Mouse (Mus musculus) MEL (cell line): ENCODE measurements around the gene Stxbp1. TPM values are rescaled to one million over a fixed set of nuclear protein-coding genes. Genes with fewer than 3 reads are reported as not detected.

Experiments used
- DNase-seq: peaks from one replicate; pipeline ENCODE4 v3.0.0; 2011; ENCODE audit warnings: low read depth, low spot score
- H3K27ac ChIP-seq: 2 replicates; pipeline ENCODE4 v1.5.1; 2012; ENCODE audit warnings: low read depth, mild to moderate bottlenecking, control low read depth, low read length, moderate library complexity; ENCODE audit not compliant: control insufficient read depth
- H3K27me3 ChIP-seq, 2 experiments: fragments of 150-350 bp in 1 of 2; sonication (generic) in 1 of 2; 2 replicates each; pipeline ENCODE4 v1.6.1; 2012; ENCODE audit warnings: low read length in 2 of 2, mild to moderate bottlenecking in 2 of 2, improper control_type of control experiment in 1 of 2, moderate library complexity in 1 of 2; ENCODE audit not compliant: insufficient read depth in 2 of 2, control insufficient read depth in 1 of 2
- H3K36me3 ChIP-seq, 2 experiments: 2 replicates each; pipeline ENCODE4 v1.6.1; 2012 to 2014; ENCODE audit warnings: low read length in 2 of 2, improper control_type of control experiment in 1 of 2, inconsistent platforms in 1 of 2, mild to moderate bottlenecking in 1 of 2; ENCODE audit not compliant: insufficient read depth in 2 of 2, control insufficient read depth in 1 of 2
- H3K4me1 ChIP-seq, 2 experiments: fragments of 150-350 bp in 1 of 2; sonication (generic) in 1 of 2; 2 replicates each; pipeline ENCODE4 v1.6.1; 2012; ENCODE audit warnings: low read length in 2 of 2, improper control_type of control experiment in 1 of 2, mild to moderate bottlenecking in 1 of 2; ENCODE audit not compliant: insufficient read depth in 2 of 2, control insufficient read depth in 1 of 2
- H3K4me3 ChIP-seq, 2 experiments: fragments of 150-350 bp in 1 of 2; sonication (generic) in 1 of 2; 2 replicates each; pipeline ENCODE4 v1.5.1; 2012; ENCODE audit warnings: low read depth in 2 of 2, low read length in 2 of 2, mild to moderate bottlenecking in 2 of 2, moderate library complexity in 2 of 2, control low read depth in 1 of 2, improper control_type of control experiment in 1 of 2; ENCODE audit not compliant: control insufficient read depth in 1 of 2, insufficient read depth in 1 of 2
- H3K79me2 ChIP-seq: 2 replicates; pipeline ENCODE4 v1.6.1; 2012; ENCODE audit warnings: mild to moderate bottlenecking, low read length, moderate library complexity; ENCODE audit not compliant: control insufficient read depth, poor library complexity, insufficient read depth
- H3K9ac ChIP-seq: 2 replicates; pipeline ENCODE4 v1.6.1; 2012; ENCODE audit warnings: low read depth, mild to moderate bottlenecking, control low read depth, low read length, moderate library complexity; ENCODE audit not compliant: control insufficient read depth, poor library complexity, severe bottlenecking
- H3K9me3 ChIP-seq: fragments of 150-350 bp; sonication (generic); replicated peaks from 2 replicates; pipeline ENCODE4 v1.6.1; 2012; ENCODE audit warnings: mild to moderate bottlenecking, low read length, improper control_type of control experiment, moderate library complexity; ENCODE audit not compliant: insufficient read depth
- BHLHE40 ChIP-seq: IDR thresholded peaks from 2 replicates; pipeline ENCODE4 v1.6.1; 2012; ENCODE audit warnings: low read depth, mild to moderate bottlenecking, inconsistent platforms, low read length, improper control_type of control experiment, borderline replicate concordance
- ELF1 ChIP-seq: IDR thresholded peaks from 2 replicates; pipeline ENCODE4 v1.6.1; 2014; ENCODE audit warnings: low read depth, mild to moderate bottlenecking, inconsistent platforms, low read length, improper control_type of control experiment, moderate library complexity
- EP300 ChIP-seq, 2 experiments: IDR thresholded peaks; 2 replicates each; pipeline ENCODE4 v1.6.1; 2011; ENCODE audit warnings: improper control_type of control experiment in 2 of 2, low read length in 2 of 2, low read depth in 1 of 2, mild to moderate bottlenecking in 1 of 2
- ETS1 ChIP-seq: IDR thresholded peaks from 2 replicates; pipeline ENCODE4 v1.6.1; 2012; ENCODE audit warnings: low read depth, mild to moderate bottlenecking, inconsistent platforms, low read length, improper control_type of control experiment, moderate library complexity
- GABPA ChIP-seq: IDR thresholded peaks from 2 replicates; pipeline ENCODE4 v1.6.1; 2012; ENCODE audit warnings: low read depth, mild to moderate bottlenecking, inconsistent platforms, low read length, improper control_type of control experiment, moderate library complexity
- GATA1 ChIP-seq: IDR thresholded peaks from 2 replicates; pipeline ENCODE4 v1.6.1; 2011; ENCODE audit warnings: low read depth, low read length, improper control_type of control experiment
- HCFC1 ChIP-seq: IDR thresholded peaks from 2 replicates; pipeline ENCODE4 v1.6.1; 2012; ENCODE audit warnings: low read depth, mild to moderate bottlenecking, inconsistent platforms, low read length, improper control_type of control experiment, moderate library complexity
- MAFK ChIP-seq: IDR thresholded peaks from 2 replicates; pipeline ENCODE4 v1.6.1; 2011; ENCODE audit warnings: low read depth, mild to moderate bottlenecking, low read length, improper control_type of control experiment, borderline replicate concordance
- MEF2A ChIP-seq: IDR thresholded peaks from 2 replicates; pipeline ENCODE4 v1.6.1; 2014; ENCODE audit warnings: low read depth, mild to moderate bottlenecking, inconsistent platforms, low read length, improper control_type of control experiment; ENCODE audit not compliant: poor library complexity, insufficient replicate concordance, severe bottlenecking; ENCODE audit errors: extremely low read depth
- MXI1 ChIP-seq: IDR thresholded peaks from 2 replicates; pipeline ENCODE4 v1.6.1; 2011; ENCODE audit warnings: mild to moderate bottlenecking, low read depth, low read length, improper control_type of control experiment
- NRF1 ChIP-seq: IDR thresholded peaks from 2 replicates; pipeline ENCODE4 v1.6.1; 2014; ENCODE audit warnings: low read depth, mild to moderate bottlenecking, inconsistent platforms, low read length, improper control_type of control experiment, moderate library complexity; ENCODE audit not compliant: poor library complexity, insufficient read depth, severe bottlenecking
- POLR2AphosphoS5 ChIP-seq: IDR thresholded peaks from 2 replicates; pipeline ENCODE4 v1.6.1; 2012; ENCODE audit warnings: low read depth, borderline replicate concordance, mild to moderate bottlenecking, inconsistent platforms, low read length, moderate library complexity, mixed read lengths
- SIN3A ChIP-seq: IDR thresholded peaks from 2 replicates; pipeline ENCODE4 v1.6.1; 2012; ENCODE audit warnings: low read length, improper control_type of control experiment, inconsistent platforms
- SMC3 ChIP-seq: IDR thresholded peaks from 2 replicates; pipeline ENCODE4 v1.6.1; 2011; ENCODE audit warnings: low read depth, low read length, improper control_type of control experiment
- TBP ChIP-seq: IDR thresholded peaks from 2 replicates; pipeline ENCODE4 v1.8.0; 2011; ENCODE audit warnings: low read depth, low read length, improper control_type of control experiment
- ZC3H11A ChIP-seq: IDR thresholded peaks from 2 replicates; pipeline ENCODE4 v1.6.1; 2012; ENCODE audit warnings: low read depth, mild to moderate bottlenecking, inconsistent platforms, low read length, improper control_type of control experiment
- ZKSCAN1 ChIP-seq: IDR thresholded peaks from 2 replicates; pipeline ENCODE4 v1.6.1; 2012; ENCODE audit warnings: low read depth, mild to moderate bottlenecking, inconsistent platforms, low read length, improper control_type of control experiment, moderate library complexity
- polyA plus RNA-seq, 2 experiments: library from polyadenylated mRNA; stranded (reverse) in 1 of 2; unstranded in 1 of 2; fragments of >175 nt in 1 of 2; fragments of >200 nt in 1 of 2; gene quantifications; 2 replicates each; pipeline versions ENCODE4 v1.2.1 to v1.2.4; 2012; ENCODE audit warnings: low replicate concordance in 2 of 2, low read depth in 1 of 2; ENCODE audit not compliant: insufficient read length in 2 of 2, insufficient read depth in 1 of 2, missing spikeins in 1 of 2
- total RNA-seq: library from RNA; depleted of rRNA; stranded (reverse); fragments of 300-350 nt; gene quantifications from 2 replicates; pipeline ENCODE4 v1.2.3, GENCODE M21; 2012

Stxbp1 gene
- total and polyA plus RNA-seq, 3 experiments, result 7.1 to 33.2 TPM; not detected in 1

DNA sequence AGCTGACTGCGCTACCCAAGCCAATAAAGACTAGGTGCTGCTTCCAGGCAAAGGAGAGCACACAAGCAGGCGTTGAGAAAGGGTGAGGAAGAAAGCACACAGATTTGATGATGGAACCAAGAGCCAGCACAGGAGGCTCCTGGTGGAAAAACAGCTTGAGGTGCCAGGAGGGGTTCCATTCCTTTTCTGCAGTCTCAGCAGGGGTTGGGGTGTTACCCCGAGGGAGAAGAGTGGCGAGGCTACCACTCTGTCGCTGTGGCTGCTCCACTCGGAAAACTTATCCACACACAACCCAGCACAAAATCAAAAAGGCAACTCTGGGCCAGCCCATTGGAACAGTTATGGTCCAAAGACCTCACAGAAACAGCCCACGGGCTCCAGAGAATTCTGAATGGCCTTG lies 29.5 kb downstream of the Stxbp1 start:
- H3K27ac ChIP-seq, result no peak overlapping the region
- no peaks in the 10 kb centered on the region for H3K9me3 ChIP-seq
- H3K4me1 ChIP-seq, result no peaks in the 10 kb centered on the region
- DNase-seq, result no peak
- no peak for TF ChIP-seq ETS1
- no peak for TF ChIP-seq NRF1
- no peak for TF ChIP-seq ZC3H11A
- TF ChIP-seq GATA1, result no peak
- TF ChIP-seq EP300 (IDR thresholded peaks at IDR 0.05; ENCODE audit: low read depth in 1 of 2, low read length in 2 of 2), result no peak
- TF ChIP-seq MEF2A, result no peak
- no peak for TF ChIP-seq SIN3A
- no peak overlapping the region for H3K4me3 ChIP-seq
- H3K9ac ChIP-seq, result no peak overlapping the region
- H3K27me3 ChIP-seq, result no peaks in the 10 kb centered on the region
- H3K79me2 ChIP-seq, result no peaks in the 10 kb centered on the region
- peaks cover 0 to 2% of the 10 kb centered on the region in 2 experiments; a peak in 1 of 4 replicates for H3K36me3 ChIP-seq

DNA sequence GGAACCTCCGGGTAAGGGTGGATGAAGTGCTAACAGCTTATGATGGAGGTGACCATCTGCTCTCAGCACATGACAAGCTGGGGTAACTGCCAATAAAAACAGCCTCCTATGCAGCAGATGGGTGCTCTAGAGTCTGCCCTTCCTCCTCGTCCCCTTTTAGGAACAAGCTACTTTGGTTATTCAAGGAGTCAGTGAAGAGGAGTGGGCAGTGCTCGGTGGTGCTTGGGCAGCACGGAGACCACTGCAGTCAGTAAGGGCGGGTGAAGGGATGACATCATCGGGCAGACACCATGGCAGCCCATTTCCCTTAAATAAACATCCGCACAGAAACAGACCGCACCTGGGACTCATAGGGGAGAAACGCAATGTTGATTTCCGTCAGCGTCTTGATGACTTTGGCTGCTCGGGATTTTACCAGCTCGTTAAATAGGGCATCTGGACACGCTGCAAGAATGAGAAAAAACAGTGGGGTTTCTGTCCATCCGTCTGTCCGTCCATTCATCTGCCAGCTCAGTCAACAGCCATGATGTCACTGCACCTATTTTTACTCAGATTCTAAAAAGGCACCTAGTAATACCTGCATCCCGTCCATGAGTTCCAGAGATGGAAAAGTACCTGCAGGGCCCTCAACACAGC lies 30.0 kb downstream of the Stxbp1 start:
- H3K36me3 ChIP-seq, result peaks cover 0 to 2% of the 10 kb centered on the region in 2 experiments; a peak in 1 of 4 replicates
- no peaks in the 10 kb centered on the region for H3K9me3 ChIP-seq
- TF ChIP-seq NRF1 (no peak), MAFK (no peak), SMC3 (no peak), ZC3H11A (no peak), MXI1 (no peak), BHLHE40 (no peak), SIN3A (no peak), POLR2AphosphoS5 (no peak)
- no peaks in the 10 kb centered on the region for H3K27me3 ChIP-seq
- no peak overlapping the region for H3K27ac ChIP-seq
- H3K4me3 ChIP-seq, result no peak overlapping the region
- DNase-seq, result no peak
- no peaks in the 10 kb centered on the region for H3K79me2 ChIP-seq
- no peaks in the 10 kb centered on the region for H3K4me1 ChIP-seq
- H3K9ac ChIP-seq, result no peak overlapping the region

DNA sequence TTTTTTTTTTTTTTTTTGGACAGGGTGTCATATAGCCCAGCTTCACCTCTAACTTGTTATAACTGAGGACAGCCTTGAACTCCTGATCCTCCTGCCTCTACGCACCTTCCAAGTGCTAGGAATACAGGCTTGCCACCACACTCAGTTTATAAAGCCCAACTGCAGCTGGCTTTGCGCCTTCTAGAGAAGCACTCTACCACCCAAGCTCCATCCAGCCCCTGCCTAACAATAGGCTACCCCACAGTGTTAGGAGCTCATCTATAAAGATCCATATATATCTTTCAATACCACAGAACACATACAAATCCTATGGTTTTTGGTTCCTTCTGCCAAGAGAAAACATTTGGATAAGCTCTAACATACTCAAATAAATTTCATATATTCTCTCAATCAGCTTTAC lies 30.5 kb downstream of the Stxbp1 start:
- H3K4me3 ChIP-seq, result no peak overlapping the region
- H3K27ac ChIP-seq, result no peak overlapping the region
- peaks cover 0 to 2% of the 10 kb centered on the region in 2 experiments; a peak in 1 of 4 replicates for H3K36me3 ChIP-seq
- no peaks in the 10 kb centered on the region for H3K9me3 ChIP-seq
- no peaks in the 10 kb centered on the region for H3K4me1 ChIP-seq
- H3K9ac ChIP-seq, result no peak overlapping the region
- no peaks in the 10 kb centered on the region for H3K27me3 ChIP-seq
- no peaks in the 10 kb centered on the region for H3K79me2 ChIP-seq
- DNase-seq, result no peak
- TF ChIP-seq TBP (no peak), GABPA (no peak), MAFK (no peak), ELF1 (no peak), HCFC1 (no peak), ZKSCAN1 (no peak)
- TF ChIP-seq, all 39 proteins: peak for 0
